Mouse (Mus musculus): ENCODE measurements around the gene Npas3.

DNA sequence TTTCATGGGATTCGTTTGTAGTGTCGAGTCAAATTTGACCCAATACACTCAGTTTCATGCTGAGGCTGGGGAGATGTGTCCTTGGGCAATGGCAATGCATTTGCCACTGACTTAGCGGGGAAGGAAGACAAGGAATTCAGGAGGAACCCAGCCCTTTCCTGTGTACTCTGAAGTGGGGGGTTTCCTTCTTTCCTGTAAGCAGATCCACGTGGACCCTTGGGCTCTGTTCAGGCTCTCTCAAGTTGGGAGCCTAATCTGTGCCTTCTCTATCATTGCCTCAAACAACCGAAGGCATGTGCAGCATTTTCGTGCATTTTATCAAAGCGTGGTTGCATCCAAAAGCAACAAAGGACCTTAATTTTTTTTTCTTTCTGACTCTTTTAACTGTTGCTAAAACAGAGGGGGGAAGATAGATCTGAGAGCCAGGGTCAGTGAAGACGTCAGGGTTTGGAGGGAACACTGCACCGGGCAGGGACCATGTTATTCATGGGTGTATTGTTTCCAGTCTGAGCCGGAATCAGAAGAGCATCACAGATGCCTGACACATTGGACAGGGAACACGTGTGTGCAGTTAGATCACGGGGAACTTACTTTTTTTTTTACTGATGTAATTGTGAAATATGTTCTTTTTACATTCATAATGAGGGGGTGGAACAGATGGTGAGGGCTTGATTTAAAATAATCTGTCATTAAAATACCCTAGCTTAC lies 577.6 kb downstream of the Npas3 start:
- TF ChIP-seq POLR2A (IDR thresholded peaks at IDR 0.05; ENCODE audit: insufficient read depth, low read depth, low read length) (no peak), CTCF (IDR thresholded peaks at IDR 0.05) (no peak)

Data from heart, adult 2 months (tissue).